Mouse (Mus musculus) hindbrain, embryonic 16.5 days (tissue): ENCODE measurements around the gene Tmem104. TPM values are rescaled to one million over a fixed set of nuclear protein-coding genes. Genes with fewer than 3 reads are reported as not detected.

Experiments
- ATAC-seq: fragments of 200-750 bp; cut with Nextera tagmentation; 2 replicates; pipeline ENCODE4 v1.8.0; 2017; ENCODE audit warnings: moderate TSS enrichment, moderate library complexity
- H3K27ac ChIP-seq: fragments of 300-500 bp; sonication (generic); 2 replicates; pipeline ENCODE4 v1.5.1; 2014; ENCODE audit warnings: low read depth, mild to moderate bottlenecking, control low read depth, low read length, moderate library complexity
- H3K27me3 ChIP-seq: fragments of 300-500 bp; sonication (generic); replicated peaks from 2 replicates; pipeline ENCODE4 v1.6.1; 2014; ENCODE audit warnings: low read length; ENCODE audit not compliant: control insufficient read depth, insufficient read depth
- H3K36me3 ChIP-seq: fragments of 300-500 bp; sonication (generic); 2 replicates; pipeline ENCODE4 v1.6.1; 2014; ENCODE audit warnings: mild to moderate bottlenecking, low read length, moderate library complexity, mixed read lengths; ENCODE audit not compliant: control insufficient read depth, insufficient read depth
- H3K4me1 ChIP-seq: fragments of 300-500 bp; sonication (generic); 2 replicates; pipeline ENCODE4 v1.6.1; 2014; ENCODE audit warnings: low read depth, low read length; ENCODE audit not compliant: control insufficient read depth, insufficient read depth
- H3K4me2 ChIP-seq: fragments of 300-500 bp; sonication (generic); 2 replicates; pipeline ENCODE4 v1.6.1; 2014; ENCODE audit warnings: mild to moderate bottlenecking, low read length, control low read depth, moderate library complexity
- H3K4me3 ChIP-seq: fragments of 300-500 bp; sonication (generic); 2 replicates; pipeline ENCODE4 v1.5.1; 2014; ENCODE audit warnings: mild to moderate bottlenecking, low read length, control low read depth, moderate library complexity
- H3K9ac ChIP-seq: fragments of 300-500 bp; sonication (generic); 2 replicates; pipeline ENCODE4 v1.6.1; 2014; ENCODE audit warnings: low read depth, mild to moderate bottlenecking, control low read depth, low read length, moderate library complexity
- H3K9me3 ChIP-seq: fragments of 300-500 bp; sonication (generic); 2 replicates; pipeline ENCODE4 v1.6.1; 2014; ENCODE audit warnings: mild to moderate bottlenecking, low read length, moderate library complexity; ENCODE audit not compliant: control insufficient read depth
- WGBS: fragments of 180-500 bp; shearing (Covaris S2); extraction: QIAGEN DNeasy Blood & Tissue Kit; methylation state at CpG from one replicate; pipeline ENCODE4 v1.1.7; 2014; 5-methylcytosine and 5-hydroxymethylcytosine counted together
- microRNA-seq: library from miRNA; unstranded; fragments of <30 nt; microRNA quantifications from one replicate; pipeline ENCODE4, GENCODE M21; 2017
- polyA plus RNA-seq: library from polyadenylated mRNA; unstranded; fragments of >200 nt; fragmentation: Nextera tagmentation; extraction: Ambion mirVana; gene quantifications from 2 replicates; pipeline ENCODE4 v1.2.1, GENCODE M21; 2015

Tmem104 gene
- polyA plus RNA-seq, 1 experiment from 2014 or later: 13.1 TPM

- Histone ChIP-seq H3K27ac (no peak overlapping the region), H3K9me3 (no peaks in the 10 kb centered on the region), H3K4me3 (no peak overlapping the region), H3K27me3 (no peaks in the 10 kb centered on the region), H3K36me3 (no peaks in the 10 kb centered on the region), H3K4me2 (no peak overlapping the region), H3K9ac (no peak overlapping the region), H3K4me1 (no peaks in the 10 kb centered on the region)
- no peak for ATAC-seq
- WGBS: 70% methylated on average over 6 of the region's 6 CpGs
Measured at GRCm38 (mm10) chr11:115290919-115291318, 103.6 kb downstream of the Tmem104 start.

- WGBS: 79% methylated on average over 10 of the region's 10 CpGs
- Histone ChIP-seq H3K4me3 (no peak overlapping the region), H3K9ac (no peak overlapping the region), H3K27ac (no peak overlapping the region), H3K9me3 (no peaks in the 10 kb centered on the region), H3K36me3 (no peaks in the 10 kb centered on the region), H3K27me3 (no peaks in the 10 kb centered on the region), H3K4me1 (no peaks in the 10 kb centered on the region; the same call in 1 of the 2 replicates), H3K4me2 (no peak overlapping the region)
- no peak for ATAC-seq
Measured at GRCm38 (mm10) chr11:115291503-115291902, 104.2 kb downstream of the Tmem104 start.

DNA sequence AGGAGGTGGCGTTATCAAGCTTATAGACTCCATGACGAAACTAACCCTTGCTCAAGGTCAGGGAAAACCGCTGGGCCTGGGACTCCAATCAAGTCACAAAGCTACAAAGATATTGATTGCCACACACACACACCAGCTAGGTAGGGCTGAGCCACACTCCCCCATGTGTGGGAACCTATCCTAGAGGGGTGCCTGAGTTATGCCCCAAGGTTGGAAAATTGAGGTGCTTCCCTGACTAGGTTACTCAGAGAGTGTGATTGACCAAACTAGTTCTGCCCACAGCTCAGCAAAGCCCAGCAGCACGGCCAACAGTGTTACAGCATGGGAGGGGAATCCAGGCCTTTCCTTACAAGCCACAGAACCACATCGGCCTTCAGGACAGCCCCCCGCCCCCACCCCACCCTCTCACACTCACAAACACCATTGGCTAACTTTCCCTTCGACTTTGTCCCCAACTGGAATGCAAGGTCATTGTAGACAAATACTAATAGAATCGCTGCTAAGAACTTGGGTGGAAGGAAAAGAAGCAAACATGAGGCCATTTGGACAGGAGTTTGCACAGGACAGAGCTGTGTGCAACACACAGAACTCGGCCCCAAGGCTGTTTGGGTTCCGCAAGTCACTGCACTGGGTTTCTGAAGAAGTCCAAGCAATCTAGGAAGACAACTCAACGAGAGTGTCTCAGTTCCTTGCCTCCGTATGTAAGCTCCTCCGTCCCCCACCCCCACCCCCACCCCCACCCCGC is 105.5 kb downstream of the Tmem104 start:
- 69% methylated on average over 14 of the region's 14 CpGs for WGBS

GRCm38 (mm10) chr11:115295939-115296338 is 108.7 kb downstream of the Tmem104 start:
- H3K36me3 ChIP-seq: no peaks in the 10 kb centered on the region
- H3K4me1 ChIP-seq: peaks cover 4% of the 10 kb centered on the region; the same call in 1 of the 2 replicates
- ATAC-seq: no peak
- no peaks in the 10 kb centered on the region for H3K27me3 ChIP-seq
- no peaks in the 10 kb centered on the region for H3K9me3 ChIP-seq
- no peak overlapping the region for H3K4me2 ChIP-seq
- 90% methylated on average over 11 of the region's 11 CpGs for WGBS
- H3K4me3 ChIP-seq: no peak overlapping the region
- no peak overlapping the region for H3K27ac ChIP-seq
- no peak overlapping the region for H3K9ac ChIP-seq

More for the DNA sequence above, 105.5 kb downstream of the Tmem104 start:
- Histone ChIP-seq H3K4me2 (no peak overlapping the region), H3K9ac (no peak overlapping the region), H3K4me3 (no peak overlapping the region), H3K9me3 (no peaks in the 10 kb centered on the region), H3K27me3 (no peaks in the 10 kb centered on the region), H3K36me3 (no peaks in the 10 kb centered on the region), H3K27ac (no peak overlapping the region), H3K4me1 (peaks cover 4% of the 10 kb centered on the region; the same call in 1 of the 2 replicates)
- ATAC-seq: no peak

Small RNA genes lying within 50 kb of the gene (microRNA-seq; reads per million reads assigned to microRNA genes)
- gene Gm25837: not detected

Other genes starting within 250 kb of the Tmem104 start
- gene Cd300c, start 218.3 kb upstream of the Tmem104 start, polyA plus RNA-seq: not detected in 2 replicates
- 0.20 TPM in 1 of 2 replicates, not detected in the other for gene Cd300ld, start 197.6 kb upstream of the Tmem104 start, polyA plus RNA-seq
- gene Cd300c2, start 185.6 kb upstream of the Tmem104 start, polyA plus RNA-seq: 1.4 TPM in 2 replicates
- not detected in 2 replicates for gene Cd300ld2, start 171.3 kb upstream of the Tmem104 start, polyA plus RNA-seq
- not detected in 2 replicates for gene Cd300ld4, start 160.5 kb upstream of the Tmem104 start, polyA plus RNA-seq
- not detected in 2 replicates for gene Cd300ld5, start 149.7 kb upstream of the Tmem104 start, polyA plus RNA-seq
- not detected in 2 replicates for gene Cd300ld3, start 139.1 kb upstream of the Tmem104 start, polyA plus RNA-seq
- 0.08 and 0.12 TPM in 2 replicates for gene Cd300e, start 125.3 kb upstream of the Tmem104 start, polyA plus RNA-seq
- 0.89 and 1.3 TPM in 2 replicates for gene Rab37, start 96.1 kb upstream of the Tmem104 start, polyA plus RNA-seq
- 0.29 and 0.32 TPM in 2 replicates for gene Cd300lf, start 53.5 kb upstream of the Tmem104 start, polyA plus RNA-seq
- 81.5 and 93.4 TPM in 2 replicates for gene Slc9a3r1, start 24.1 kb upstream of the Tmem104 start, polyA plus RNA-seq
- 20.9 and 24.6 TPM in 2 replicates for gene Nat9, start 372 bp downstream of the Tmem104 start, polyA plus RNA-seq
- gene Grin2c, start 79.8 kb downstream of the Tmem104 start, polyA plus RNA-seq: 0.60 and 0.72 TPM in 2 replicates
- 21.2 and 22.5 TPM in 2 replicates for gene Fdxr, start 89.6 kb downstream of the Tmem104 start, polyA plus RNA-seq
- 1.4 and 2.0 TPM in 2 replicates for gene Fads6, start 110.2 kb downstream of the Tmem104 start, polyA plus RNA-seq
- 0.06 and 0.18 TPM in 2 replicates for gene Otop2, start 119.7 kb downstream of the Tmem104 start, polyA plus RNA-seq
- 0.16 and 0.25 TPM in 2 replicates for gene Ush1g, start 134.6 kb downstream of the Tmem104 start, polyA plus RNA-seq
- gene Otop3, start 147.2 kb downstream of the Tmem104 start, polyA plus RNA-seq: 2.3 and 2.7 TPM in 2 replicates
- gene Hid1, start 180.3 kb downstream of the Tmem104 start, polyA plus RNA-seq: 66.9 and 67.8 TPM in 2 replicates
- 16.1 and 18.0 TPM in 2 replicates for gene Cdr2l, start 194.4 kb downstream of the Tmem104 start, polyA plus RNA-seq
- gene Mrpl58, start 216.3 kb downstream of the Tmem104 start, polyA plus RNA-seq: 185 and 186 TPM in 2 replicates
- 832 and 923 TPM in 2 replicates for gene Atp5h, start 232.5 kb downstream of the Tmem104 start, polyA plus RNA-seq
- gene Kctd2, start 232.6 kb downstream of the Tmem104 start, polyA plus RNA-seq: 5.7 and 10.2 TPM in 2 replicates